Mouse (Mus musculus) cerebral cortex, adult 2 months (tissue): ENCODE results near the gene Lpcat3.

Experiments used
- WGBS: fragments of 180-500 bp; shearing (Covaris S2); methylation state at CpG from one replicate; pipeline ENCODE4 v1.1.7; 2018; 5-methylcytosine and 5-hydroxymethylcytosine counted together

Lpcat3 gene

DNA sequence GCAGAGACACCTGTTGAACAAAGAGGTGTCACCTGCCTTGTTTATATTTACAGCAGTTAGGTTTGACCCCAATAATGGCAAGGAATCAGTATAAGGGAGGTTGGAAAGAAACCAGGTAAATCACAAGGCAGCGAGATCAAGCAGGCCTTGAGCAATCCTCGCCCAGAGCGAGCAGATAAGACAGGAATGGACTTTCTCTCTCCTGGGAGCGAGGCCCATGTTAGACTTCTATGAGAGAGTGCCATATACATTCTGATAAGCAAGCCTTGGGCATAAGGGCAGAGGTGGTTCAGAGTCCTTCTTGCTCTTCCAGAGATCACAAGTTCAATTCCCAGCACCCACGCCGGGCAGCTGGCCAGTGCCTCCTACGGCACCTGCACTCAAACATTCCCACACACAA is 15.9 kb downstream of the Lpcat3 start:
- 93% methylated on average over 7 of the region's 7 CpGs for WGBS

DNA sequence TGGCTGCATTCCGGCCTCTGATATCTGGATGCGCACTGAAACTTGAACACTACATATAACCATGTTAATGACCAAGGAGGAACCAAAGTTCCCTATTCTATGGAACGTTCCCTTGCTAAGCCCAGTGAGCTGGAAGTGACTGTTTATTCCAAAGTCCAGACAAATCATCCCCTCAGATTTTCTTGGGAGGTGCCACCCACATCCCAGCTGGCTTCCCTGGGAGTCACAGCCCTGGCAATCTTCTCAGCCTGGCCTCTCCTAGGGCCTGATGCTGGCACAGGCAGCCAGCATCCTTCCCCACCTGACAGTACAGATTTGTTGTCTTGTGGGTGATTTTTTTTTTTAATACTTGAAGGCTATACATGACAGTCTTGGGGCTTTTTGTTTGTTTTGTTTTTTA is 16.7 kb downstream of the Lpcat3 start:
- 72% methylated on average over 3 of the region's 3 CpGs for WGBS

DNA sequence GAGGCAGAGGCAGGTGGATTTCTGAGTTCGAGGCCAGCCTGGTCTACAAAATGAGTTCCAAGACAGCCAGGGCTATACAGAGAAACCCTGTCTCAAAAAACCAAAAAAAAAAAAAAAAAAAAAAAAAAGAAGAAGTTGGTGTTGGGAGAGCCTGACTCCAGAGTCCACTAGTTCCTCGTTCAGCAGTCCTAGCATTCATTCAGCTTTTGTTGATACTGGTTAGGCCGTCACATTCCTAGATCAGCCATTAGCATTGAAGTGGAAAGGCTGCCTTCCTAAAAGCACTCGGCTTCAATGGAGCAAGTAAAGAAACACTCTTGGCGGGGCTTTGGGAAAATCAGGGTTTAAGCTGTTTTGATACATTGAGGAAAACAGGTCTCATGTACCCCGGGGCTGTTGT is 19.5 kb downstream of the Lpcat3 start:
- WGBS, result 71% methylated on average over 6 of the region's 6 CpGs

DNA sequence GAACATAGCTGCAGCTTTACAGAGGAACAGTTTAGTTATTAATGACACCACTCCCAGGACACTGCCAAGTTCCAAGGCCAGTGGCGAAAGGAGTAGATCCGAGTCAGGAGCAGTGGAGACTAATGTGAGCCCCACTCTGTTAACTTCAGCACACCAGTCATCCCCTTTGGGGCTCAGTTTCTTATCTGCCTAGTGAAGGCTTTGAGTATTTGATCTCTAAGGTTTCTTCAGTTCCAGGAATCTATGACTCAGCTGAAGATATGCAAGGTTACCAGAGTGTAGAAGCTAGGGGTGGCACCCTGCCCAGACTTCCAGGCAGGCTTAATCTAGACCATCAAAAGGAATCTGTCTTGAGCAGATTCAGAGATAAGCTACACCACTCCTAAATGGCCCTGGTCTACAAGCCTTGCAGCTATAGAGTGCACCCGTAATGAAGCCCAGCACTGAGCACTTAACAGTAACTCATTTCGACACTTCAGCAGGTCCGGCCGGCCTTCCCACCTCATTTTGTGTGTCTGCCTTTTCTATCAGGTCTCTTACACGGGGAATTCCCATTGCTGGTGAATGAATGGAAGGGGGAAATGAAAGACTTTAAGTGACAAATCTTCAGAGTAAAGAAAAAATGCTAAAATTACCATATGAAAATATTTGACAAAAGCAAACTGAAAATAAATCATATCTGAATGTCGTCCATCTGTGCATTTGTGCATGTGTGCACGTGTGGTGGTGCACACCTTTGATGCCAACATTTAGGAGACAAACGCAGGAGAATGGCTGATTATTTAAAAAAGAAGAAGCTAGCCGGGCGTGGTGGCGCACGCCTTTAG is 21.0 kb downstream of the Lpcat3 start:
- WGBS, result 62% methylated on average over 14 of the region's 14 CpGs

DNA sequence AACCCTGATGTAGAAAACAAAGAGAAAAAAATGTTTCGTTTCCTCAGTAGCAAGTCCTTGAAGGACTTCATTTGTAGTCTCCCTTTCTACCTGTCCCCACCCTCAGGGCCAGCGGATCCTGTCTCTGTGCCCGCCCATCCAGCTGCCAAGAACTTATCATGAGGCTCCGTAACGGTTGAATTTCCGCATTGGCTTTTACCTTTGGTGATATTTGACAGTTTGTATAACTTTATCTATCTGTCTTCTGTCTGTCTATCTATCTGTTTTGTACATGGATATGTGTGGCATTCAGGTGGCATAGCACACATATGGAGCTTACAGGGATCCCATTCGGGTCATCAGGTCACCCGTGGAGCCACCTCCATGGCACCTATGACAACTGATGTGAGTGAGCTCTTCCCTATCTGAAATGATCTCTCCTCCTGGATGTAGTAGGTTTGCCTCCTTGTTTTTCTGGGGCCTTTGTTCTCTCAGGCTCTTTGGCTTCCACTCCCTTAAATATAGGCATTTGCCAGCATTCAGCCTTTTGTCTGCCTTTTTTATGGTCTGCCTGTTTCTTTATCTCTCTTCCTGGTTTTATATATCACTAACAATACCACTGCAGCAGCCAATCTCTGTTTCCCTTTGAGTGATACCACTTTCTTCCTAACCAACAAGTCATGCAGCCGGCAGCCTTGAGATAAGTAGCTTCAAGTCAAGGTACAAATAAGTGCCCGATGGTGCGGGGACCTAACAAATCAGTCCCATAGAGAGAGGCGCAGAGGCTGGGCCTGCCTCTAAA is 23.0 kb downstream of the Lpcat3 start:
- WGBS, result 91% methylated on average over 12 of the region's 12 CpGs

DNA sequence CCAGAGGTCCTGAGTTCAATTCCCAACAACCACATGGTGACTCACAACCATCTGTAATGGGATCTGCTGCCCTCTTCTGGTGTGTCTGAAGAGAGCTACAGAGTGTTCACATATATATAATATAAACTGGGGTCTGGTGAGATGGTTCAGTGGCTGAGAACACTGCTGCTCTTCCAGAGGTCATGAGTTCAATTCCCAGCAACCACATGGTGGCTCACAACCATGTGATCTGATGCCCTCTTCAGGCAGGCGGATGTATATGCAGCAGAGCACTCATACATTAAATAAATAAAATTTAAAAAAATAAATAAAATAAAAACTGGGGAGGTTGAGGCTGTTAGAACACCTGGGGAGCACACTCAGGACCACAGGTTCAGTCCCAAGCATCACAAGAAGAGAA is 23.8 kb downstream of the Lpcat3 start:
- WGBS, result 85% methylated on average over 1 of the region's 1 CpGs

DNA sequence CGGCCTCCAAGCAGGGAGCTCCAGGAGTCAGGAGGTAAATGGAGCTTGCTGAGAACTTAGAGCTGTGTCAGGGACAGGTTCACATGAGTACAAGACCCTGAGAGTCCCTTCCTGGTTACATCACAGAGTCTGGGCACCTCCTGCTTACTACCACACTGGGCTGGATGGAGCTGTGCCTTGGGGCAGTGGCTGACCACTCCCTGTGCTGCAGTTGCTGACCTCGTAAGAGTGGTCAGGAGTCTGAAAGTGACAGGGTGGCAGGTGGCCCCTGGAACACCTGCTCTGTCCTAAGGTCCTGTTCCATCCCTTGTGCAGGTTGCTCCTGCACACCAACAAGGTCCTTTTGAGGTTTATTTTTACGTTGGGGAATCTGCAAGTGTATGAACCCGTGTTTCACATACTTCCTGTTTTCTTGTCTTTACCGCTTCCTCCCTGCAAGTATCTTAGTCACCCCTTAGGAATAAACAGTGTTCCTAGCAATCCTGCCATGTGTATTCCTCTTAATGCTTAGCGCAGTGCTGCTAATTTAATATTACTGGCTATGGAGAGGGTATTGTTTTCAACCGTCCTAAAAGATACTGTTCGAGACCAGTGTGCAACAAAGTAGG is 25.4 kb downstream of the Lpcat3 start:
- 79% methylated on average over 8 of the region's 8 CpGs for WGBS

DNA sequence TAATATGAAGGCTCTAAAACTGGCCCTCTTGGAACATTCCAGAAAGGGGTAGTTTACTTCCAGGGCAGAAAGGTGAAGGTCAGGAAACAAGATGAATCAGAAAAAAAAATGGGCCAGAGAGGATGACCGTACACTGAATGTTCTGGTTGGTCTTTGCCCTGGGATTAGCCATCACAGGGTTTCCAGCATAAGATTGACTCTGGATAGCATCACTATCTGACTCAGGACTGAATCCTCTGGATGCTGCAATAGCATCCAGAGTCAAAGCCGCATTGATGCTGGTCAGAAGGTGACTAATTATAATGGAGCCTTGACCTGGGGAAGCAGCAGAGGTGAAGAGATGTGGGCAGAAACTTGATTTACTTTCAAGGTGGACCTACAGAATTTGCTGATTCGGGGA is 26.2 kb downstream of the Lpcat3 start:
- WGBS, result 94% methylated on average over 3 of the region's 3 CpGs

DNA sequence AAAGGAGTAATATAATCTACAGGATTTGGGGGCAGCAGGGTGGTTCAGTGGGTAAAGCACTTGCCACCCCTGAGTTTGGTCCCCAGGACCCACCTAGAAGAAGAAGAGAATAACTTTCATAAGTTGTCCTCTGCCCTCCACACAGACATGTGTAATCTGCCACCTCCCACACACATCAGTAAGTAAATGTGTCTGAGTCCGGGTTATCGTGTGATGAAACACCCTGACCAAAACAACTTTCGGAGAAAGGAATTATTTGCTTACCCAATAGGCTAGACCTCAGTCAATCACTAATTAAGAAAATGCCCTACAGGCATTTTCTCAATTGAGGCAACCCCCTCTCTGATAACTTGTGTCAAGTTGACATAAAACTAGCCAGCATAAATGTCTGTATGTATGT is 27.7 kb downstream of the Lpcat3 start:
- 84% methylated on average over 3 of the region's 3 CpGs for WGBS

DNA sequence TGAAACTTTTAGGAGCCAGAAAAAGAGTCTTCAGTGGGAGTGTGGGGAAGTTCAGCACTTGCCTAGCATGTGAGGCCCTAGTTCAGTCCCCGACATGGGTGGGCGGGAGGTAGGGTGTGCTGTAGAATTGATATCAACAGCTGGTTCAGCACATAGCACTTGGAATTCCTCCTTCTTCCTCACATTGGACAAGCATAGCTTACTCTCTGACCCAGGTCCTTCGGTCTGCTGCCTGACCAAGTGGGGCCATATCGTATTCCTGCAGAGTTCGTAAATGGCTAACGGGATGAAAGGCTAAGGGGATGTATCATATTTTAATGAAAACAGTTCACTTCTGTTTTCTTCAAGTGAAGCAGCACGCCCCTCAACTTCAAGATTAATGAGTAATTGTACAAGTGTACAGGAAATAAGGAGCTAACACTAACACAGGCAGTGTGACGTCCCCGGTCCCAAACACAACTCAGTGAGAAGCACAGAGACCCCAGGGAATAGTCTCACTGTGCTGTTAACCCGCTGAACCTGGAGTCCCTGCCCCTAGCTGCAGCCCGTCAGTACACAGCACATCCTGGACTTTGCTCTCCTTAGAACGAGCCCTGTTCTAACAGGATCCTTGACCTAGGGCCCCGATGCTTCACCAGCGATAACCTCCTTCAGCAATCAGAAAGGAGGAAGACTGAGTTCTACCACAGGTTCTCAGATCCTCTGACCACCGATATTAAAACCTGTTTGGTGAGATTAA is 30.6 kb downstream of the Lpcat3 start:
- WGBS, result 72% methylated on average over 15 of the region's 15 CpGs

DNA sequence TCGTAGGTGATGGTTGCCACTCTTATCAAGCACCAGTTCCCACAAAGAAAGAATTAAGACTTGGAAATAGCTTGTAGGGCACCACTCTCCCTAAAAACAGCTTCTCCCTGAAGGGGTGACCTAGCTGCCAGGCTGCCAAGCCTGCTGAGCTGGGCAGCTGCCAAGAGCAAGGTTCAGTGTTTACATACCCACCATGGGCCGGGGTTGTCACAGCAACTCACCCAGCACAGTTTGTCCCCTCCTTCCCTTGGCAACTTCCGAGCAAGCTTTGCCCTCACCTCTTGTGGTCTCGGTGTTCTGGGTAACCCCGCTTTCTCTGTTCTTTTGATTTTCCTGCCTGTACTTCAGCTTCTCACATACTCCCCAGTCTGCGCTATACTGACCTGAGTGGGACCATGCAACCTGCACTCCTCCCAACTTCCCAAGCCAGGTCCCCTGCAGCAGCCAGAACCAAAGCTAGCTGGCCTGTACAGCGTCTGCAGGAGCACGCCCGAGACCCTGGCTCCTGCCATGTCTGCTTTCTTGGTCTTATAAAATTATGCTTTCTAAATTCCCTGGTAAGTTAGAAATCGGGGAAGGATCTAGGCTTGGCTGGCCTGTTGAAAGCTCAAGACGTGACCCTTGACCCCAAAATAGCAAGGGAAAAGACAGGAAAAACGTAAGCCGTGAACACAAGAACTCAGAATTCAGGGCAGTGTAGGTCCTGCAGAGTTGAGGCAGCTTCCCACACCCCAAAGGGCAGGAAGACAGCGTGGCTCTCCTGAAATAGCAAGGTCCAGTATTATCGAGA is 31.5 kb downstream of the Lpcat3 start:
- 69% methylated on average over 15 of the region's 15 CpGs for WGBS

DNA sequence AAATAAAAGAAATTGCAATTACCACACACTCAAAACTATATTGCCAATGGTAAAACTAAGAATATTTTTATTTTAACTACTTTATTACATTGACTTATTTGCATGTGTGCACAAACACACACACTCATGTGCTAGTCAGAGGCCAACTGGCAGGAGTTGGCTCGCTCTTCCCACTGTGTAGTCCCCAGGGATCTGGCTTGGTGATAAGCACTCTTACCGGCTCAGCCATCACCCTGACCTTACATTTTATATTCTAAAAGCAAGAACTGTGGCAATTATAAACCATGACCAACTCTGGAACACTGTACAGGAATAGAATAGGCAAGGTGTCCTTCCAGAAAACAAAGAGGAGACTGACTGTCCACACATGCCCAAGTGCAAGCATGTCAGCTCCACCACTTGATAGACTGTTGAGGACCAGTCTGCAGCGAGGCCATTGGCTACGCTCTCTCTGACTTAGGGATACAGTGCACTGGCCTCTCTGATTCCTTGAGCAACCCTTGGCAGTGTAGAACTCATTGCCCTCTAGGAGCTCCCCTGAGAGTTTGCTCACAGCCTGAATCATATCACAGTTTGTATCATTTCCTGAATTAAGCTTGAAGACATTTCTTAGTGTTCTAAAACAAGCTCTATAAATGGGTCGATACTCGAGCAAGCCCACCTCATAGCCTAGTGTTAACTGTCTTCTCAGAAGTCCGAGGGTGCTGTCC is 33.8 kb downstream of the Lpcat3 start:
- 85% methylated on average over 7 of the region's 7 CpGs for WGBS

DNA sequence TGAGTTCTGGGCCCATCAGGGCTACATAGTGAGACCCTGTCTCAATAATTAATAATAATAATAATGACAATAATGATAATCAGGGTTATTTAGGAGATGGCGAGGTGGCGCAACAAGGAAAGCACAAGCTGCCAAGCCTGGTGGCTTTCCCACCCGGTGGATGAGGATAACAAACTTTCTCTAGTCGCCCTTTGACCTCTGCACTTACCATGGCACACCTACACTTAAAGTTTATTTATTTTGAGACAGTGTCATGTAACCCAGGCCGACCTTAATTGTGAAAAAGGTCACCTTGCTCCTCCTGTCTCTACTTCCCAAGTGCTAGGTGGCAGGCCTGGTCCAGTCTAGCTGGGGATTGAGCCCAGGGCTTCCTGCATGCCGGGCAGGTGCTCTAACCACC is 35.9 kb downstream of the Lpcat3 start:
- WGBS, result 87% methylated on average over 6 of the region's 6 CpGs

DNA sequence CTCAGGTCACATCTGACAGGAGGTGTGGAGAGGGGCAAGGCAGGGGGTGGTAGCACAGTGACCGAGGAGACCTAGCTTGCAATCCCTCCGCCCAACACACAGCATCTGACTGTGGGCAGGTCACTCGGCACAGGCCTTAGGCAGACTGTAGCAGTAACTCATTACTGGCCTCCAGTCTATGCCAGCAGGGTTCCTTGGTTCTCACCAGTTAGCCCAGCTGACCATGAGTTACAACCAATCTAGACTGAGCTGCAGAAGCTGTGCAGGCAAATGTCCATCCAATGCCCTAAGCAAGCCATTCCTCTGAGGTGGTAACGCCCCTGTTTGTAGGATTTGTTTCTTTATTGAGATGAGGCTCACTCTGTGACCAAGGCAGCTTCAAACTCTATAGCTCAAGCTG is 36.5 kb downstream of the Lpcat3 start:
- WGBS, result 90% methylated on average over 4 of the region's 4 CpGs

DNA sequence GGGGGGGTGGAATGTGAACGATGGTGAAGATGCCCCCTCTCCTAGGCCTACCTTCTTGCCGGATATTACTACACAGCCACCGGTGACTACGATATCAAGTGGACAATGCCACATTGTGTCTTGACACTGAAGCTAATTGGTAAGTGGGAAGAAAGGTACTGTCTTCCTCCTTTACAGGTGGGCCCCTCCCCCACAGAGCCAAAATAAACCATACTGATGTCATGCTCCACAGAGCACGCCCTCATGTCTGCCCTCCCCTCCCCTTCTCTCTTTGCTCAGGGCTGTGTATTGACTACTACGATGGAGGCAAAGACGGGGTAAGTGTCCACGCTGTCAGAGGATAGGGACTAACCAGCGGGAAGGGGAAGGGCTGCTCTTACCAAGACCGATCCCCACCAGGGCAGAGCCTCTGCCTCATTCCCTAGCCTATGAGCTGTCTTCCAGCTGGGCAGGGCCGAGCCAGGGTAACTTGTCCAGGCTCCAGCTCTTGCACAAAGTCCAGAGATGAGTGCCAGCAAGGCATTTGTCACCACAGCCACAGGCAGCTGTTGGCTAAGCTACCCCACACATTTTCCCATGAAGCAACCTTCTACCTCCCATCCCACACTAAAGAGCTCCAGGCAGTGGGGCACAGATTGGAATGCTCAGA is 37.3 kb downstream of the Lpcat3 start:
- 63% methylated on average over 11 of the region's 11 CpGs for WGBS

DNA sequence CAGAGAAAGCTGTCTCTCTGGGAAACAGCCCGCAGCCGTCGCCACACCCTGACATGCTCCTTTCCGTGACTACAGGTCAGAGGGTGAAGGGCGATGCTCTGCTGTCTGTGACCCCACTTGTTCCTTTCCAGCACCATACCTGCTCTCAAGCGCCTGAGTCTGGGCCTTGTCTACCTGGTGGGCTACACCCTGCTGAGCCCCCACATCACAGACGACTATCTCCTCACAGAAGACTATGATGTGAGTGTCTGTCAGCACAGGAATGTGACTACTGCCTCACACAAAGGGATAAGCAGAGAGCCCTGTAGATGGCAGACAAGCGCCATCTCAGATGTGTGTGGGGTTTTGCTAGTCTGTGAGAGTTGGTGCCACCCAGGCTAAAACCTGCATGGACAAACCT is 38.5 kb downstream of the Lpcat3 start:
- WGBS, result 81% methylated on average over 8 of the region's 8 CpGs

DNA sequence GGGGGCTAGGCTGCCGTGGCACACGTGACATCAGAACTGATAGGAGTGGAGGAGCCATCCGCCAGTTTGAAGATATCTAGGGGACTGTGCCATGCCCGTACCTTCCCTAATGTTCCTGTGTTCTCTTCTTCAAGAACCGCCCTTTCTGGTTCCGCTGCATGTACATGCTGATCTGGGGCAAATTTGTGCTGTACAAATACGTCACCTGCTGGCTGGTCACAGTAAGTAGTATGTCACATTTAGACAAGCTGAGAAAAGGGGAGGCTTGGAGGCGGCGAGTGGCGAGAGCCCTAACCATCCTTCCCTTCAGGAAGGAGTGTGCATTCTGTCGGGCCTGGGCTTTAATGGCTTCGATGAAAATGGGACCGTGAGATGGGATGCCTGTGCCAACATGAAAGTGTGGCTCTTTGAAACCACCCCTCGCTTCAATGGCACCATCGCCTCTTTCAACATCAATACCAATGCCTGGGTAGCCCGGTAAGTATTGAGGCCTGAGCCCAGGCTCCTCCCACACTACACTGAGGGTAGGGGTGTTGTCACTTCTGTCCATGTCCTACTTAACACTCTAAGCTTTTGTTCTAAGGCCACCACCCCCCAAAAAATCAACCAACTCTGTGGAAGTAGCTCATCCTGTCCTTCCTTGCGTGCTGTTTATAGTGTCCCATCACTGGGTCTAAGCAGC is 39.4 kb downstream of the Lpcat3 start:
- WGBS, result 68% methylated on average over 17 of the region's 17 CpGs

DNA sequence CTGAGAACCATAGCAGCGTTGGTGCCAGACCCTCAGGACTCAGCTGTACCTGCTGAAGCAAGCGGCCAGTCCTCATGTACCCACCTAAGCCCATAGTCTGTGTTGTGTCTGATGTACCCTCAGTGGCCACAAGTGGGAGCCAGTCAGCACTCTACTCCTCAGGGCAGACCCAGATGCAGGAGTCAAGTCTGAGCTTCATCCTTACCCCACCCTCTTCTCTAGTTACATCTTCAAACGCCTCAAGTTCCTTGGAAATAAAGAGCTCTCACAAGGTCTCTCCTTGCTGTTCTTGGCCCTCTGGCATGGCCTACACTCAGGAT is 39.9 kb downstream of the Lpcat3 start:
- 45% methylated on average over 3 of the region's 3 CpGs for WGBS

DNA sequence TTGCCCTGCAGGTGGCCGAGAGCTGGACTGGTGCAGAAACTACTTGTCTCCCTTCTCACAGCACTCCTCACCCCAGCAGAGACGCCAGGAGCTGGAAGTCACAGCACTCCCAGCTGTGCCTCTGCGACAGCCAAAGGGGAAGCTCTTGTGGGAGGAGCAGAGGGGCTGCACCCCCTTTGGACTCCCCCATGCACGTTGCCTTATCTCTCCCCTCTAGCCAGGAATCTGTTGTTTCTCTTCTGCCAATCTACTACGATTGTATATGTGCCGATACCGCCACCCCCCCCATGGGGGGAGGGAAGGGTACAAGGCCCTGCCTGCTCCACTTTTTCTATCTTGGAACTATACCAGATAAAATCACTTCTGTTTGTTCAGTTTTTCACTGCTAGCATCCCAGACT is 41.0 kb downstream of the Lpcat3 start:
- 70% methylated on average over 7 of the region's 7 CpGs for WGBS

DNA sequence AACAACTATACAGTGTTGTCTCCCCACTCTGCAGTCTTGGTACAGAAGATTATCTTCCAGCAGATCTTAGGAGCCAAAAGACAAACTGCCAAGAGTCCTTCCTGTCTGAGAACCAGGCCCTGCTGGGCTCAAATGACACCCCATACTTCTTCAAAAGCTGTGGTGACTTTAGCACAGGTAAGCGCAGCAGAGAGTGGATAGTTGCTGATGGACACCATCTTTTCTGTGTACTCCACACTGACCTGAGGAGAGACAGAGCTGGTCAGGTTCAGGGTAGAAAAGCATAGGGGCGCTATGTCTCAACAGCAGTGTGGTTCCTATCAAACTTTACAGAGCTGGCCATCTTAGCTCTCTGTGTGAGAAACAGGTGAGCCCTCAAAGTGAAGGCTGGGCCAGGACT is 41.6 kb downstream of the Lpcat3 start:
- 96% methylated on average over 2 of the region's 2 CpGs for WGBS
